Mouse (Mus musculus): Measurements from ENCODE around the gene C5ar1. TPM values are rescaled to one million over a fixed set of nuclear protein-coding genes. Genes with fewer than 3 reads are reported as not detected.

Gene C5ar1
- polyA plus RNA-seq, 1 experiment, result 0.53 TPM

GRCm38 (mm10) chr7:16207076-16207475, 52.3 kb downstream of the C5ar1 start:
- no peaks in the 10 kb centered on the region for H3K4me1 ChIP-seq (ENCODE audit: control insufficient read depth, insufficient read depth, low read length)
- no peaks in the 10 kb centered on the region for H3K27me3 ChIP-seq (ENCODE audit: control insufficient read depth, insufficient read depth, low read length)
- no peak overlapping the region for H3K27ac ChIP-seq (ENCODE audit: control insufficient read depth, insufficient read depth, low read depth, low read length)
- TF ChIP-seq CTCF (IDR thresholded peaks at IDR 0.05; ENCODE audit: control insufficient read depth, insufficient read depth, insufficient replicate concordance, low read depth, low read length), result no peak
- TF ChIP-seq POLR2A (IDR thresholded peaks at IDR 0.05; ENCODE audit: control insufficient read depth, low read depth, low read length), result no peak
- no peak overlapping the region for H3K4me3 ChIP-seq (ENCODE audit: control insufficient read depth, low read depth, low read length)
- H3K36me3 ChIP-seq (ENCODE audit: control insufficient read depth, insufficient read depth, low read length), result peaks cover 1% of the 10 kb centered on the region

GRCm38 (mm10) chr7:16204791-16205190, 54.5 kb downstream of the C5ar1 start:
- H3K36me3 ChIP-seq (ENCODE audit: control insufficient read depth, insufficient read depth, low read length), result peaks cover 1% of the 10 kb centered on the region
- no peak overlapping the region for H3K4me3 ChIP-seq (ENCODE audit: control insufficient read depth, low read depth, low read length)
- no peaks in the 10 kb centered on the region for H3K27me3 ChIP-seq (ENCODE audit: control insufficient read depth, insufficient read depth, low read length)
- TF ChIP-seq CTCF (IDR thresholded peaks at IDR 0.05; ENCODE audit: control insufficient read depth, insufficient read depth, insufficient replicate concordance, low read depth, low read length), result no peak
- TF ChIP-seq POLR2A (IDR thresholded peaks at IDR 0.05; ENCODE audit: control insufficient read depth, low read depth, low read length), result no peak
- H3K4me1 ChIP-seq (ENCODE audit: control insufficient read depth, insufficient read depth, low read length), result no peaks in the 10 kb centered on the region
- H3K27ac ChIP-seq (ENCODE audit: control insufficient read depth, insufficient read depth, low read depth, low read length), result no peak overlapping the region

GRCm38 (mm10) chr7:16203505-16203903, 55.8 kb downstream of the C5ar1 start:
- Histone ChIP-seq H3K27ac (ENCODE audit: control insufficient read depth, insufficient read depth, low read depth, low read length) (no peak overlapping the region), H3K36me3 (ENCODE audit: control insufficient read depth, insufficient read depth, low read length) (peaks cover 1% of the 10 kb centered on the region), H3K4me3 (ENCODE audit: control insufficient read depth, low read depth, low read length) (no peak overlapping the region), H3K27me3 (ENCODE audit: control insufficient read depth, insufficient read depth, low read length) (no peaks in the 10 kb centered on the region), H3K4me1 (ENCODE audit: control insufficient read depth, insufficient read depth, low read length) (no peaks in the 10 kb centered on the region)
- no peak for TF ChIP-seq POLR2A (IDR thresholded peaks at IDR 0.05; ENCODE audit: control insufficient read depth, low read depth, low read length)
- no peak for TF ChIP-seq CTCF (IDR thresholded peaks at IDR 0.05; ENCODE audit: control insufficient read depth, insufficient read depth, insufficient replicate concordance, low read depth, low read length)

GRCm38 (mm10) chr7:16202756-16203504, 56.4 kb downstream of the C5ar1 start:
- Histone ChIP-seq H3K27ac (ENCODE audit: control insufficient read depth, insufficient read depth, low read depth, low read length) (no peak overlapping the region), H3K36me3 (ENCODE audit: control insufficient read depth, insufficient read depth, low read length) (peaks cover 1% of the 10 kb centered on the region), H3K4me1 (ENCODE audit: control insufficient read depth, insufficient read depth, low read length) (no peaks in the 10 kb centered on the region), H3K4me3 (ENCODE audit: control insufficient read depth, low read depth, low read length) (no peak overlapping the region), H3K27me3 (ENCODE audit: control insufficient read depth, insufficient read depth, low read length) (no peaks in the 10 kb centered on the region)
- no peak for TF ChIP-seq CTCF (IDR thresholded peaks at IDR 0.05; ENCODE audit: control insufficient read depth, insufficient read depth, insufficient replicate concordance, low read depth, low read length)
- TF ChIP-seq POLR2A (IDR thresholded peaks at IDR 0.05; ENCODE audit: control insufficient read depth, low read depth, low read length), result no peak

GRCm38 (mm10) chr7:16201136-16201535, 58.2 kb downstream of the C5ar1 start:
- no peaks in the 10 kb centered on the region for H3K27me3 ChIP-seq (ENCODE audit: control insufficient read depth, insufficient read depth, low read length)
- TF ChIP-seq POLR2A (IDR thresholded peaks at IDR 0.05; ENCODE audit: control insufficient read depth, low read depth, low read length), result no peak
- no peak for TF ChIP-seq CTCF (IDR thresholded peaks at IDR 0.05; ENCODE audit: control insufficient read depth, insufficient read depth, insufficient replicate concordance, low read depth, low read length)
- H3K27ac ChIP-seq (ENCODE audit: control insufficient read depth, insufficient read depth, low read depth, low read length), result no peak overlapping the region
- H3K4me3 ChIP-seq (ENCODE audit: control insufficient read depth, low read depth, low read length), result no peak overlapping the region
- no peaks in the 10 kb centered on the region for H3K4me1 ChIP-seq (ENCODE audit: control insufficient read depth, insufficient read depth, low read length)
- peaks cover 1% of the 10 kb centered on the region for H3K36me3 ChIP-seq (ENCODE audit: control insufficient read depth, insufficient read depth, low read length)

GRCm38 (mm10) chr7:16198540-16198939, 60.8 kb downstream of the C5ar1 start:
- Histone ChIP-seq H3K4me1 (ENCODE audit: control insufficient read depth, insufficient read depth, low read length) (no peaks in the 10 kb centered on the region), H3K27me3 (ENCODE audit: control insufficient read depth, insufficient read depth, low read length) (no peaks in the 10 kb centered on the region), H3K4me3 (ENCODE audit: control insufficient read depth, low read depth, low read length) (no peak overlapping the region), H3K36me3 (ENCODE audit: control insufficient read depth, insufficient read depth, low read length) (no peaks in the 10 kb centered on the region; the same call in 1 of the 2 replicates), H3K27ac (ENCODE audit: control insufficient read depth, insufficient read depth, low read depth, low read length) (no peak overlapping the region)
- TF ChIP-seq POLR2A (IDR thresholded peaks at IDR 0.05; ENCODE audit: control insufficient read depth, low read depth, low read length) (no peak), CTCF (IDR thresholded peaks at IDR 0.05; ENCODE audit: control insufficient read depth, insufficient read depth, insufficient replicate concordance, low read depth, low read length) (no peak)

GRCm38 (mm10) chr7:16197166-16197565, 62.2 kb downstream of the C5ar1 start:
- Histone ChIP-seq H3K36me3 (ENCODE audit: control insufficient read depth, insufficient read depth, low read length) (no peaks in the 10 kb centered on the region; the same call in 1 of the 2 replicates), H3K27ac (ENCODE audit: control insufficient read depth, insufficient read depth, low read depth, low read length) (no peak overlapping the region)

More at GRCm38 (mm10) chr7:16197166-16197565, 62.2 kb downstream of the C5ar1 start:
- Histone ChIP-seq H3K4me3 (ENCODE audit: control insufficient read depth, low read depth, low read length) (no peak overlapping the region), H3K27me3 (ENCODE audit: control insufficient read depth, insufficient read depth, low read length) (no peaks in the 10 kb centered on the region), H3K4me1 (ENCODE audit: control insufficient read depth, insufficient read depth, low read length) (no peaks in the 10 kb centered on the region)
- TF ChIP-seq CTCF (IDR thresholded peaks at IDR 0.05; ENCODE audit: control insufficient read depth, insufficient read depth, insufficient replicate concordance, low read depth, low read length) (no peak), POLR2A (IDR thresholded peaks at IDR 0.05; ENCODE audit: control insufficient read depth, low read depth, low read length) (no peak)

Other genes starting within 250 kb of the C5ar1 start
- gene Bicra, start 211.6 kb downstream of the C5ar1 start, polyA plus RNA-seq (2012; rRNA removed), result 5.9 and 7.3 TPM in 2 replicates
- gene Zfp541, start 197.7 kb downstream of the C5ar1 start, polyA plus RNA-seq (2012; rRNA removed), result 98.8 and 100 TPM in 2 replicates
- gene Napa, start 161.1 kb downstream of the C5ar1 start, polyA plus RNA-seq (2012; rRNA removed), result 134 and 145 TPM in 2 replicates
- gene Kptn, start 139.6 kb downstream of the C5ar1 start, polyA plus RNA-seq (2012; rRNA removed), result 13.6 and 14.4 TPM in 2 replicates
- gene Slc8a2, start 129.7 kb downstream of the C5ar1 start, polyA plus RNA-seq (2012; rRNA removed), result 34.7 and 35.7 TPM in 2 replicates
- 2.5 and 2.6 TPM in 2 replicates for gene Meis3, start 84.5 kb downstream of the C5ar1 start, polyA plus RNA-seq (2012; rRNA removed)
- 26.2 and 27.1 TPM in 2 replicates for gene Dhx34, start 37.5 kb downstream of the C5ar1 start, polyA plus RNA-seq (2012; rRNA removed)
- 0.02 and 0.07 TPM in 2 replicates for gene C5ar2, start 15.4 kb downstream of the C5ar1 start, polyA plus RNA-seq (2012; rRNA removed)
- 19.5 and 22.5 TPM in 2 replicates for gene Inafm1, start 14.1 kb upstream of the C5ar1 start, polyA plus RNA-seq (2012; rRNA removed)
- gene Ccdc9, start 27.3 kb upstream of the C5ar1 start, polyA plus RNA-seq (2012; rRNA removed), result 46.0 and 47.1 TPM in 2 replicates
- 4.0 and 6.1 TPM in 2 replicates for gene Bbc3, start 48.9 kb upstream of the C5ar1 start, polyA plus RNA-seq (2012; rRNA removed)
- gene Sae1, start 128.3 kb upstream of the C5ar1 start, polyA plus RNA-seq (2012; rRNA removed), result 53.7 and 61.4 TPM in 2 replicates
- gene Zc3h4, start 141.4 kb upstream of the C5ar1 start, polyA plus RNA-seq (2012; rRNA removed), result 14.4 and 17.2 TPM in 2 replicates
- 3.5 and 5.6 TPM in 2 replicates for gene Tmem160, start 193.2 kb upstream of the C5ar1 start, polyA plus RNA-seq (2012; rRNA removed)
- gene Npas1, start 218.2 kb upstream of the C5ar1 start, polyA plus RNA-seq (2012; rRNA removed), result 0.72 and 1.4 TPM in 2 replicates

Data from testis, adult 2 months (tissue).